Mouse (Mus musculus) heart, adult 2 months (tissue): ENCODE results near the gene Dpf3. TPM values are rescaled to one million over a fixed set of nuclear protein-coding genes. Genes with fewer than 3 reads are reported as not detected.

Experiments used
- DNase-seq, 2 experiments: peaks; one replicate each; pipeline ENCODE4 v3.0.0; 2021
- H3K27ac ChIP-seq: fragments of 200-600 bp; 2 replicates; pipeline ENCODE4 v1.8.1; 2022
- H3K27me3 ChIP-seq: fragments of 200-500 bp; 2 replicates; pipeline ENCODE4 v1.6.1; 2012; ENCODE audit warnings: mild to moderate bottlenecking, low read length, inconsistent platforms, mixed read lengths; ENCODE audit not compliant: control insufficient read depth, insufficient read depth
- H3K36me3 ChIP-seq: fragments of 200-500 bp; 2 replicates; pipeline ENCODE4 v1.6.1; 2012; ENCODE audit warnings: low read length, inconsistent platforms; ENCODE audit not compliant: control insufficient read depth, insufficient read depth
- H3K4me1 ChIP-seq: fragments of 200-500 bp; 2 replicates; pipeline ENCODE4 v1.6.1; 2011; ENCODE audit warnings: low read length; ENCODE audit not compliant: control insufficient read depth, insufficient read depth
- H3K4me3 ChIP-seq: fragments of 200-600 bp; 2 replicates; pipeline ENCODE4 v1.8.1; 2022
- H3K79me2 ChIP-seq: fragments of 200-500 bp; replicated peaks from 2 replicates; pipeline ENCODE4 v1.6.1; 2012; ENCODE audit warnings: mild to moderate bottlenecking, inconsistent platforms, low read length, moderate library complexity, mixed read lengths; ENCODE audit not compliant: control insufficient read depth, insufficient read depth
- H3K9ac ChIP-seq: fragments of 200-500 bp; 2 replicates; pipeline ENCODE4 v1.6.1; 2012; ENCODE audit warnings: low read depth, mild to moderate bottlenecking, control low read depth, inconsistent platforms, low read length, mixed read lengths
- CTCF ChIP-seq: fragments of 200-600 bp; IDR thresholded peaks from 2 replicates; pipeline ENCODE4 v1.8.1; 2022; ENCODE audit warnings: antibody characterized with exemption, mild to moderate bottlenecking, moderate library complexity
- EP300 ChIP-seq: fragments of 200-500 bp; IDR thresholded peaks from 2 replicates; pipeline ENCODE4 v1.6.1; 2011; ENCODE audit warnings: low read depth, low read length, control low read depth; ENCODE audit not compliant: insufficient read depth
- POLR2A ChIP-seq: fragments of 200-500 bp; IDR thresholded peaks from 2 replicates; pipeline ENCODE4 v1.6.1; 2011; ENCODE audit warnings: mild to moderate bottlenecking, low read depth, low read length, control low read depth; ENCODE audit not compliant: insufficient read depth
- WGBS: fragments of 180-500 bp; shearing (Covaris S2); methylation state at CpG from one replicate; pipeline ENCODE4 v1.1.7; 2018; 5-methylcytosine and 5-hydroxymethylcytosine counted together
- intact Hi-C: fragments of 180-260 bp; cut with DNase I; formaldehyde crosslinking; loops from one replicate; pipeline ENCODE4 v1.15.1; 2025
- polyA plus RNA-seq: library from polyadenylated mRNA; depleted of rRNA; stranded (reverse); fragments of >200 nt; gene quantifications from 2 replicates; pipeline ENCODE4 v1.2.3, GENCODE M21; 2012
- total RNA-seq, 2 experiments: library from RNA; stranded (reverse); gene quantifications; 2 replicates each; pipeline ENCODE4 v1.2.3; 2021

Gene Dpf3
- total and polyA plus RNA-seq, 3 experiments = 9.1 to 18.8 (median 16.6) TPM

DNA sequence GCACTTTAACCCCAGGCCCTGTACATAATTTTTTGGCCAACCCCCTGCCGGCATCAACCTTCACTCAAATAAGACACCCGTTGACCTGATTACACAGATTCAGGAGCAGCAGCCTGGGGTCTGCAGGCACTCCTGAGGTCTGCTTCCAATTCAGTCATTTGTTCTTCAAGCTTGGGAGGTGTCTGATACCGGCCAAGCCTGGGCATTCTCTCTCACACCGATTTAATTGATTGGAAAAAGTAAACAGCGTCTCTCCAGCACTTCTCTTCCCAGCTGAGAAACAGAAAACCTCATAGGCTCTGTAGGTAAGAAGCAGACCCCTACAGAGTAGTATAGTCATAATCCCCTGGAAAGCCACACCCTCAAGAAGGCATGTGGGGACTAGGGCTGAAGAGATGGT, 61.2 kb downstream of the Dpf3 start:
- Histone ChIP-seq H3K27ac (no peak overlapping the region), H3K27me3 (no peaks in the 10 kb centered on the region), H3K9ac (no peak overlapping the region), H3K4me1 (peaks cover 1% of the 10 kb centered on the region; the same call in 1 of the 2 replicates), H3K79me2 (no peaks in the 10 kb centered on the region), H3K4me3 (no peak overlapping the region), H3K36me3 (no peaks in the 10 kb centered on the region)
- no peak for DNase-seq
- 80% methylated on average over 5 of the region's 5 CpGs for WGBS
- TF ChIP-seq EP300 = no peak
- intact Hi-C loops = no loop called here

DNA sequence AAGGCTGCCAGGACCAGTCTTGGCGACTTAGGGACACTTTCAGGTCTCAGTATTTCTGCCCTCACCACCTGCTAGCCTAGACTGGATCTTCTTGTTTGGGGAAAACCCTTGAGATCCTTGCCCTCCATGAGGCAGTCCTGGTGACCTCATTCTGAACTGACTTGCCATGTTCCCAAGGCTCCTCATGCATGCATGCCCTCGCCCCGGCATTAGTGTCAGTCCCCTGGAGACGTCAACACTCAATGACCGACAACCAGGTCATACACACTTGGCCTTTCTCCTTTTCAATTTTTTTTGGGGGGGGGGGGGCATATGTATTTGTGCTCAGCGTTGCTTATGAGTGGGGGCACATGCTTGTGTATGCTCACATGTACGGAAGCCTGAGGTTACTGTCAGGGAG, 61.8 kb downstream of the Dpf3 start:
- Histone ChIP-seq H3K27me3 (no peaks in the 10 kb centered on the region), H3K4me3 (no peak overlapping the region), H3K79me2 (no peaks in the 10 kb centered on the region), H3K27ac (no peak overlapping the region), H3K4me1 (peaks cover 1% of the 10 kb centered on the region; the same call in 1 of the 2 replicates), H3K9ac (no peak overlapping the region), H3K36me3 (no peaks in the 10 kb centered on the region)
- intact Hi-C loops = no loop called here
- TF ChIP-seq CTCF (no peak), EP300 (no peak), POLR2A (no peak)
- WGBS = 84% methylated on average over 7 of the region's 7 CpGs
- no peak for DNase-seq

DNA sequence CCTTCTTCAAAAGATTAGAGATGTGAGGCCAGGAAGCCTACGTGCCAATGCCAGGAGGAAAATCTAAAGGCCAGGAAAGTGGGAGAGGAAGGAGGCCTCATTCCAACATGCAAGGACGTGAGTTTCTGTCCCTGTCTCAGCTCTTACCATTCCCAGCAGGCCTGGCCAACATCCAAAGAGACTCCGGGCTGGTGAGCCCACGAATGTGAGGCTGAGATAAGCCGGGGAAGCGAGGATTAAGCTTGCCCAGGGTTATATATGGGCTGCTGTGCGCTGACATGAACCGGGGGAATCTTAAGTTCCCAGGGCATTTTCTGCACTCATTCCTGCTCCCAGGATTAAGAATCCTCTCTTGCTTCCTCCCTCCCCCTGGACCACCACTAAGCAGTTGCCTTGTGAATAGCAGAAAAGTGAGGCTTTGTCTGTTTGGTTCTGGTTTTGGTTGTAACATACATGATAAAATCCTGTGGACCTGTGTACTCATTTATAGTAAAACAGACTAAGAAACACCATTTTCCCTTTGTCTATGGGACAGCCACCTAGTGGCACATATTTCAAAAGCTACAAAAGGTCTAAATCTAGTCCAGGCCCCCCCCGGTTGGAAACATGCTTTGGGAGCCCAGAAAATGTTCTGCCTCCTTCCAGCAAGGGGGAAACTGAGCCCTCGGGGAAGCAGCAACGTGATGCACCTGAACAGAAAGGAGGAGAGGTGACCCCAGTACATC, 62.6 kb downstream of the Dpf3 start:
- H3K27ac ChIP-seq = peak overlapping the region; percentile 61
- H3K4me3 ChIP-seq = no peak overlapping the region; the same call in 1 of the 2 replicates
- DNase-seq = peak; percentile 37 to 58
- H3K4me1 ChIP-seq = peaks cover 1% of the 10 kb centered on the region; the same call in 1 of the 2 replicates
- no peaks in the 10 kb centered on the region for H3K79me2 ChIP-seq
- 0 out of 2 replicates have a peak, but pooled peaks have one; percentile 10 for TF ChIP-seq CTCF
- no peak for TF ChIP-seq EP300
- TF ChIP-seq POLR2A = no peak
- H3K9ac ChIP-seq = no peak overlapping the region
- H3K27me3 ChIP-seq = no peaks in the 10 kb centered on the region
- WGBS = 28% methylated on average over 11 of the region's 11 CpGs
- intact Hi-C loops = no loop called here
- H3K36me3 ChIP-seq = no peaks in the 10 kb centered on the region

DNA sequence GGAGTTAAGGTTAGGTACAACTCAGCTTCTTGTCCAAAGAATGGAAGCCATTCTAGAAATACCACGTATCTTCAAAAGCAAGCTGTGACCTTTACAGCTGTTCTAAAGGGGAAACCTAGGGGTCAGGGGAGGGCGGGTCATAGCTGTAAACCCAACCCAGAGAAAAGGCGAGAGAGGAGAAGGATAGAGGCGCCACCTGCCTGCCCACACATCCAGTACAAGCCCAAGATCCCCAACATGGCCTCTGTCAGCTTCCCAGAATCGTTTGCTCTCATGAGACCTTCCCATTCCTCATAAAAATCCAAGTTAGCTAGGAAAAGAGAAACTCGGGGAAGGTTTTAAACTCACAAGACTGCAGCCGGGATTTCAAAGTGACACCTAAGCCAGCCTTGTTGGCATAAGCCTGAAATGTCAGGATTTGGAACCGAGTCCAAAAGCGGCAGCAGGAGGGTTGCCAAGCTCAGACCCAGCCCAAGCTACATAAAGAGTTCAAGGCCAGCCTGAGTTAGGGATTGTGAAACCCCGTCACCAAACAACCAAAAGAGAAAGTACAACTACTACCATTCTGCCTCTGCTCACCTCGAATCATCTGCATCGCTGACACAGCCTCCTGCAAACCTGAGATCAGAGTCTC, 63.3 kb downstream of the Dpf3 start:
- no peaks in the 10 kb centered on the region for H3K27me3 ChIP-seq
- peak; percentile 35 for TF ChIP-seq CTCF
- TF ChIP-seq EP300 = no peak
- TF ChIP-seq POLR2A = no peak
- no peak overlapping the region for H3K9ac ChIP-seq
- H3K4me3 ChIP-seq = no peak overlapping the region; the same call in 1 of the 2 replicates
- H3K36me3 ChIP-seq = no peaks in the 10 kb centered on the region
- 49% methylated on average over 12 of the region's 12 CpGs for WGBS
- H3K4me1 ChIP-seq = peaks cover 1% of the 10 kb centered on the region; the same call in 1 of the 2 replicates
- DNase-seq = no peak
- intact Hi-C loops = no loop called here
- peak overlapping the region; percentile 61 for H3K27ac ChIP-seq
- H3K79me2 ChIP-seq = no peaks in the 10 kb centered on the region

DNA sequence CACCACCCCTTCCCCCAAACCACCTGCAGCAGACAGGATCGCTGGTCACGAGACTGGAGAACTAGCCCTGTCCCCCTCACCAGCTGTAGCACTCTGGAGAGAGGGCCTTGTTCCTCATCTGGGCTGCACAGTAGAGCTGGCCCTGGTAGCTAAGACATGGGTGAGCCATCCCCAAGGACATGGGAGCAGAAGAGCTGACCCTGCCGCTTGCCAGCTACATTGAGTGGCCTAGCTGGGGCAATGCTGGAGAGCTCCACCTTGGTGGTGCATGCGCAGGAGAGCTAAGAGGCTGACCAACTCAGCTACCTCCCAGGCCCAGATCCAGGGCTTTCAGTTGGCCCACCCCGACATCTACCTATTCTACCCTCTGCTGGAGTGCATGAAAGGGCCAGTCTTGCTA, 67.2 kb downstream of the Dpf3 start:
- no peak for TF ChIP-seq POLR2A
- no peak for TF ChIP-seq EP300
- no peak for TF ChIP-seq CTCF
- WGBS = 73% methylated on average over 5 of the region's 5 CpGs
- peak in 1 of 2 experiments; percentile 20 for DNase-seq
- H3K9ac ChIP-seq = no peak overlapping the region
- no peaks in the 10 kb centered on the region for H3K27me3 ChIP-seq
- intact Hi-C loops = no loop called here
- H3K27ac ChIP-seq = no peak overlapping the region
- no peak overlapping the region for H3K4me3 ChIP-seq
- no peaks in the 10 kb centered on the region for H3K36me3 ChIP-seq
- peaks cover 1% of the 10 kb centered on the region; the same call in 1 of the 2 replicates for H3K4me1 ChIP-seq
- H3K79me2 ChIP-seq = no peaks in the 10 kb centered on the region

DNA sequence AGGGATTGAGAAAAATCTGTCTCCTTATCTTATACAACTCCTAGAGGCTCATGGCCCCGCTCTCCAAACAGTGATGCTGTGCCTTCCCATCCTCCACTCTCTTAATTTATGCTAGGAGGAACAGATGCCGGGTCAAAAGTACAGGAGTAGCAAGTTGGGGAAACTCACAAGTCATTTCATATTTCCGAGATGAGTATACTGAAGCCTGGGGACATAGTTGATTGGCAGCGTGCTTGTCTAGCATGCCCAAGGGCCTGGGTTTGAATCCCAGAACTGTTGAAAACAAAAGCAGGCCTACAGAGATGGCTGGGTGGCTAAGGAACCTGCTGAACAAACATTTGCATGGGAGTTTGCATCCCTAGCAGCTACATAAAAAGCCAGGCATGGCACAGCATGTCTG, 72.3 kb downstream of the Dpf3 start:
- no peak for TF ChIP-seq CTCF
- TF ChIP-seq POLR2A = no peak
- TF ChIP-seq EP300 = no peak
- DNase-seq = no peak
- intact Hi-C loops = no loop called here
- no peaks in the 10 kb centered on the region for H3K36me3 ChIP-seq
- no peak overlapping the region for H3K9ac ChIP-seq
- H3K4me3 ChIP-seq = no peak overlapping the region
- 89% methylated on average over 4 of the region's 4 CpGs for WGBS
- H3K79me2 ChIP-seq = no peaks in the 10 kb centered on the region
- H3K27me3 ChIP-seq = no peaks in the 10 kb centered on the region
- H3K27ac ChIP-seq = no peak overlapping the region
- H3K4me1 ChIP-seq = no peaks in the 10 kb centered on the region
